Mouse (Mus musculus) macrophage (primary cell): ENCODE measurements around the gene Srebf2. TPM values are rescaled to one million over a fixed set of nuclear protein-coding genes. Genes with fewer than 3 reads are reported as not detected.

ENCODE experiments used
- H3K27ac ChIP-seq: fragments of 350-480 bp; formaldehyde crosslinking; 2 replicates; pipeline ENCODE4 v1.9.0; 2021
- H3K36me3 ChIP-seq: fragments of 350-480 bp; formaldehyde crosslinking; 2 replicates; pipeline ENCODE4 v1.9.0; 2021; ENCODE audit errors: inconsistent target
- H3K4me3 ChIP-seq: fragments of 350-480 bp; formaldehyde crosslinking; 2 replicates; pipeline ENCODE4 v1.9.0; 2021; ENCODE audit errors: inconsistent target
- H3K79me2 ChIP-seq: fragments of 350-480 bp; formaldehyde crosslinking; 2 replicates; pipeline ENCODE4 v1.9.0; 2021; ENCODE audit errors: inconsistent target
- WGBS: methylation state at CpG from one replicate; pipeline ENCODE4 v1.1.7; 2026; ENCODE audit warnings: inconsistent platforms; ENCODE audit not compliant: missing documents; 5-methylcytosine and 5-hydroxymethylcytosine counted together
- polyA plus RNA-seq: library from polyadenylated mRNA; stranded (reverse); fragments of 250-400 nt; gene quantifications from 3 replicates; pipeline ENCODE4 v1.2.4, GENCODE M21; 2018; ENCODE audit warnings: inconsistent platforms

Srebf2 gene
- polyA plus RNA-seq, 1 experiment from 2014 or later: 41.2 TPM

GRCm38 (mm10) chr15:82163356-82164060 is 16.5 kb downstream of the Srebf2 start:
- Histone ChIP-seq H3K36me3 (no peaks in the 10 kb centered on the region), H3K79me2 (peaks cover 100% of the 10 kb centered on the region), H3K4me3 (no peak overlapping the region), H3K27ac (no peak overlapping the region)
- WGBS: 79% methylated on average over 10 of the region's 10 CpGs

GRCm38 (mm10) chr15:82164061-82164399 is 17.0 kb downstream of the Srebf2 start:
- 32% methylated on average over 4 of the region's 4 CpGs for WGBS
- H3K36me3 ChIP-seq: no peaks in the 10 kb centered on the region
- H3K4me3 ChIP-seq: no peak overlapping the region
- no peak overlapping the region for H3K27ac ChIP-seq
- H3K79me2 ChIP-seq: peaks cover 100% of the 10 kb centered on the region

GRCm38 (mm10) chr15:82164496-82164895 is 17.5 kb downstream of the Srebf2 start:
- Histone ChIP-seq H3K36me3 (no peaks in the 10 kb centered on the region), H3K4me3 (no peak overlapping the region), H3K27ac (no peak overlapping the region), H3K79me2 (peaks cover 100% of the 10 kb centered on the region)
- WGBS: 80% methylated on average over 4 of the region's 7 CpGs

- H3K36me3 ChIP-seq: peaks cover 10% of the 10 kb centered on the region; the same call in 1 of the 2 replicates
- no peak overlapping the region for H3K4me3 ChIP-seq
- peaks cover 100% of the 10 kb centered on the region for H3K79me2 ChIP-seq
- 43% methylated on average over 8 of the region's 8 CpGs for WGBS
- H3K27ac ChIP-seq: no peak overlapping the region
Measured at GRCm38 (mm10) chr15:82165332-82166239, 18.6 kb downstream of the Srebf2 start.

GRCm38 (mm10) chr15:82166240-82167100 is 19.5 kb downstream of the Srebf2 start:
- no peak overlapping the region for H3K27ac ChIP-seq
- peaks cover 94% of the 10 kb centered on the region for H3K79me2 ChIP-seq
- WGBS: 53% methylated on average over 22 of the region's 22 CpGs
- H3K36me3 ChIP-seq: peaks cover 17% of the 10 kb centered on the region; the same call in 1 of the 2 replicates
- H3K4me3 ChIP-seq: no peak overlapping the region

GRCm38 (mm10) chr15:82167201-82168168 is 20.5 kb downstream of the Srebf2 start:
- no peak overlapping the region for H3K27ac ChIP-seq
- H3K36me3 ChIP-seq: peaks cover 27% of the 10 kb centered on the region; the same call in 1 of the 2 replicates
- H3K4me3 ChIP-seq: no peak overlapping the region
- 87% methylated on average over 23 of the region's 23 CpGs for WGBS
- H3K79me2 ChIP-seq: peaks cover 84% of the 10 kb centered on the region

GRCm38 (mm10) chr15:82169671-82170070 is 22.7 kb downstream of the Srebf2 start:
- Histone ChIP-seq H3K4me3 (no peak overlapping the region), H3K36me3 (peaks cover 46% of the 10 kb centered on the region), H3K79me2 (peaks cover 62% of the 10 kb centered on the region), H3K27ac (no peak overlapping the region)
- WGBS: 90% methylated on average over 5 of the region's 5 CpGs

- H3K27ac ChIP-seq: no peak overlapping the region
- H3K79me2 ChIP-seq: peaks cover 51% of the 10 kb centered on the region
- WGBS: 94% methylated on average over 36 of the region's 36 CpGs
- peaks cover 56% of the 10 kb centered on the region for H3K36me3 ChIP-seq
- no peak overlapping the region for H3K4me3 ChIP-seq
Measured at GRCm38 (mm10) chr15:82170437-82171377, 23.7 kb downstream of the Srebf2 start.

- peaks cover 74% of the 10 kb centered on the region for H3K36me3 ChIP-seq
- WGBS: 85% methylated on average over 8 of the region's 8 CpGs
- H3K4me3 ChIP-seq: no peak overlapping the region
- peaks cover 32% of the 10 kb centered on the region for H3K79me2 ChIP-seq
- H3K27ac ChIP-seq: no peak overlapping the region
Measured at GRCm38 (mm10) chr15:82172648-82173047, 25.7 kb downstream of the Srebf2 start.

GRCm38 (mm10) chr15:82175091-82175490 is 28.1 kb downstream of the Srebf2 start:
- peaks cover 8% of the 10 kb centered on the region for H3K79me2 ChIP-seq
- peaks cover 94% of the 10 kb centered on the region for H3K36me3 ChIP-seq
- no peak overlapping the region for H3K27ac ChIP-seq
- WGBS: 97% methylated on average over 9 of the region's 9 CpGs
- H3K4me3 ChIP-seq: no peak overlapping the region

- WGBS: 94% methylated on average over 7 of the region's 7 CpGs
- Histone ChIP-seq H3K4me3 (no peak overlapping the region), H3K36me3 (peaks cover 94% of the 10 kb centered on the region), H3K27ac (no peak overlapping the region), H3K79me2 (no peaks in the 10 kb centered on the region)
Measured at GRCm38 (mm10) chr15:82177743-82178290, 30.8 kb downstream of the Srebf2 start.

GRCm38 (mm10) chr15:82181131-82181530 is 34.1 kb downstream of the Srebf2 start:
- 93% methylated on average over 4 of the region's 5 CpGs for WGBS
- H3K27ac ChIP-seq: no peak overlapping the region
- no peak overlapping the region for H3K4me3 ChIP-seq
- peaks cover 99% of the 10 kb centered on the region for H3K36me3 ChIP-seq
- no peaks in the 10 kb centered on the region for H3K79me2 ChIP-seq
